Mouse (Mus musculus) small intestine, adult 2 months (tissue): ENCODE data around the gene Gucy2c. TPM values are rescaled to one million over a fixed set of nuclear protein-coding genes. Genes with fewer than 3 reads are reported as not detected.
"Not testable (repeated sequence)": the region's sequence is repeated elsewhere in the genome, so short reads cannot be mapped to it uniquely, and the experiment has no call there.

Experiments used
- H3K27ac ChIP-seq: fragments of 200-500 bp; 2 replicates; pipeline ENCODE4 v1.5.1; 2012; ENCODE audit warnings: low read depth, low read length, control low read depth, inconsistent platforms; ENCODE audit not compliant: insufficient read depth
- H3K27me3 ChIP-seq: fragments of 200-500 bp; 2 replicates; pipeline ENCODE4 v1.6.1; 2012; ENCODE audit warnings: mild to moderate bottlenecking, moderate library complexity, low read length, inconsistent platforms; ENCODE audit not compliant: control insufficient read depth, insufficient read depth
- H3K36me3 ChIP-seq: fragments of 200-500 bp; 2 replicates; pipeline ENCODE4 v1.6.1; 2012; ENCODE audit warnings: mild to moderate bottlenecking, low read length, control low read depth, inconsistent platforms; ENCODE audit not compliant: control insufficient read depth, insufficient read depth
- H3K4me1 ChIP-seq: fragments of 200-500 bp; 2 replicates; pipeline ENCODE4 v1.6.1; 2012; ENCODE audit warnings: low read length, inconsistent platforms, mixed read lengths; ENCODE audit not compliant: control insufficient read depth, insufficient read depth, insufficient read length
- H3K4me3 ChIP-seq: fragments of 200-500 bp; 2 replicates; pipeline ENCODE4 v1.5.1; 2012; ENCODE audit warnings: low read depth, mild to moderate bottlenecking, control low read depth, inconsistent platforms, low read length, moderate library complexity
- CTCF ChIP-seq: fragments of 200-500 bp; IDR thresholded peaks from 2 replicates; pipeline ENCODE4 v1.5.1; 2012; ENCODE audit warnings: low read depth, mild to moderate bottlenecking, control low read depth, inconsistent platforms, low read length, moderate library complexity, mixed read lengths; ENCODE audit not compliant: insufficient replicate concordance, insufficient read length; ENCODE audit errors: extremely low read depth
- POLR2A ChIP-seq: fragments of 200-500 bp; IDR thresholded peaks from 2 replicates; pipeline ENCODE4 v1.6.1; 2012; ENCODE audit warnings: low read depth, mild to moderate bottlenecking, control low read depth, inconsistent platforms, low read length, moderate library complexity
- WGBS: fragments of 180-500 bp; shearing (Covaris S2); methylation state at CpG from one replicate; pipeline ENCODE4 v1.1.7; 2018; 5-methylcytosine and 5-hydroxymethylcytosine counted together
- polyA plus RNA-seq: library from polyadenylated mRNA; depleted of rRNA; stranded (reverse); fragments of >200 nt; gene quantifications from 2 replicates; pipeline ENCODE4 v1.2.3, GENCODE M21; 2012

Gene Gucy2c
- polyA plus RNA-seq, 1 experiment, result 69.2 TPM

- Histone ChIP-seq H3K4me3 (peak within 1 kb of the TSS; percentile 67), H3K4me1 (peaks cover 6% of the 10 kb centered on the region; the same call in 1 of the 2 replicates), H3K27me3 (no peaks in the 10 kb centered on the region), H3K27ac (peak within 1 kb of the TSS; percentile 99), H3K36me3 (no peaks in the 10 kb centered on the region)
- TF ChIP-seq CTCF, result peak; percentile 6; the same call in 1 of the 2 replicates
- peak; percentile 95 for TF ChIP-seq POLR2A
- under 1% methylated on average over 50 of the region's 50 CpGs for WGBS
These were observed 22.4 kb upstream of the Gucy2c start, which contains the start of gene Hist4h4 for GRCm38 (mm10) chr6:136803739-136804633. Hist4h4 (minus strand) TSS chr6:136804415.

- TF ChIP-seq POLR2A, result no peak
- TF ChIP-seq CTCF, result no peak
- Histone ChIP-seq H3K27ac (peak overlapping the region; percentile 99), H3K27me3 (no peaks in the 10 kb centered on the region), H3K4me1 (peaks cover 6% of the 10 kb centered on the region; the same call in 1 of the 2 replicates), H3K36me3 (no peaks in the 10 kb centered on the region), H3K4me3 (peak overlapping the region; percentile 67)
- WGBS, result 4% methylated on average over 12 of the region's 12 CpGs
These were observed 21.7 kb upstream of the Gucy2c start for GRCm38 (mm10) chr6:136803093-136803738.

- TF ChIP-seq CTCF, result no peak
- TF ChIP-seq POLR2A, result no peak
- Histone ChIP-seq H3K27ac (no peak overlapping the region), H3K4me3 (no peak overlapping the region), H3K27me3 (no peaks in the 10 kb centered on the region), H3K4me1 (peaks cover 4% of the 10 kb centered on the region; the same call in 1 of the 2 replicates), H3K36me3 (no peaks in the 10 kb centered on the region)
- WGBS, result 81% methylated on average over 6 of the region's 6 CpGs
These were observed 19.7 kb upstream of the Gucy2c start for GRCm38 (mm10) chr6:136801274-136801673.

- Histone ChIP-seq H3K36me3 (no peaks in the 10 kb centered on the region), H3K4me1 (peaks cover 4% of the 10 kb centered on the region; the same call in 1 of the 2 replicates), H3K27me3 (no peaks in the 10 kb centered on the region), H3K4me3 (no peak overlapping the region), H3K27ac (no peak overlapping the region)
- no peak for TF ChIP-seq CTCF
- TF ChIP-seq POLR2A, result no peak
- 94% methylated on average over 8 of the region's 8 CpGs for WGBS
These were observed 19.1 kb upstream of the Gucy2c start for GRCm38 (mm10) chr6:136800710-136801109.

- H3K27ac ChIP-seq, H3K4me1 ChIP-seq, H3K27me3 ChIP-seq, H3K36me3 ChIP-seq, H3K4me3 ChIP-seq: not testable (repeated sequence)
- WGBS, result 83% methylated on average over 3 of the region's 3 CpGs
These were observed 16.5 kb upstream of the Gucy2c start for GRCm38 (mm10) chr6:136797874-136798693.

GRCm38 (mm10) chr6:136795850-136796249, 14.3 kb upstream of the Gucy2c start:
- no peaks in the 10 kb centered on the region for H3K27me3 ChIP-seq
- no peak overlapping the region for H3K4me3 ChIP-seq
- peaks cover 3% of the 10 kb centered on the region; the same call in 1 of the 2 replicates for H3K4me1 ChIP-seq
- 69% methylated on average over 6 of the region's 6 CpGs for WGBS
- TF ChIP-seq POLR2A (no peak), CTCF (no peak)
- no peak overlapping the region for H3K27ac ChIP-seq
- H3K36me3 ChIP-seq, result no peaks in the 10 kb centered on the region
